Mouse (Mus musculus) heart, adult 2 months (tissue): ENCODE measurements at regions not wholly inside any gene's neighbourhood (a gene's known extent, or its start where the extent isn't known, plus 50 kb on each side); places are given as distances from the start of the nearest gene placed in this dataset.

Experiments
- DNase-seq, 2 experiments: peaks; one replicate each; pipeline ENCODE4 v3.0.0; 2021
- H3K27ac ChIP-seq: fragments of 200-600 bp; 2 replicates; pipeline ENCODE4 v1.8.1; 2022
- H3K27me3 ChIP-seq: fragments of 200-500 bp; 2 replicates; pipeline ENCODE4 v1.6.1; 2012; ENCODE audit warnings: mild to moderate bottlenecking, low read length, inconsistent platforms, mixed read lengths; ENCODE audit not compliant: control insufficient read depth, insufficient read depth
- H3K36me3 ChIP-seq: fragments of 200-500 bp; 2 replicates; pipeline ENCODE4 v1.6.1; 2012; ENCODE audit warnings: low read length, inconsistent platforms; ENCODE audit not compliant: control insufficient read depth, insufficient read depth
- H3K4me1 ChIP-seq: fragments of 200-500 bp; 2 replicates; pipeline ENCODE4 v1.6.1; 2011; ENCODE audit warnings: low read length; ENCODE audit not compliant: control insufficient read depth, insufficient read depth
- H3K4me3 ChIP-seq: fragments of 200-600 bp; 2 replicates; pipeline ENCODE4 v1.8.1; 2022
- H3K79me2 ChIP-seq: fragments of 200-500 bp; replicated peaks from 2 replicates; pipeline ENCODE4 v1.6.1; 2012; ENCODE audit warnings: mild to moderate bottlenecking, inconsistent platforms, low read length, moderate library complexity, mixed read lengths; ENCODE audit not compliant: control insufficient read depth, insufficient read depth
- H3K9ac ChIP-seq: fragments of 200-500 bp; 2 replicates; pipeline ENCODE4 v1.6.1; 2012; ENCODE audit warnings: low read depth, mild to moderate bottlenecking, control low read depth, inconsistent platforms, low read length, mixed read lengths
- CTCF ChIP-seq: fragments of 200-600 bp; IDR thresholded peaks from 2 replicates; pipeline ENCODE4 v1.8.1; 2022; ENCODE audit warnings: antibody characterized with exemption, mild to moderate bottlenecking, moderate library complexity
- EP300 ChIP-seq: fragments of 200-500 bp; IDR thresholded peaks from 2 replicates; pipeline ENCODE4 v1.6.1; 2011; ENCODE audit warnings: low read depth, low read length, control low read depth; ENCODE audit not compliant: insufficient read depth
- POLR2A ChIP-seq: fragments of 200-500 bp; IDR thresholded peaks from 2 replicates; pipeline ENCODE4 v1.6.1; 2011; ENCODE audit warnings: mild to moderate bottlenecking, low read depth, low read length, control low read depth; ENCODE audit not compliant: insufficient read depth
- WGBS: fragments of 180-500 bp; shearing (Covaris S2); methylation state at CpG from one replicate; pipeline ENCODE4 v1.1.7; 2018; 5-methylcytosine and 5-hydroxymethylcytosine counted together
- intact Hi-C: fragments of 180-260 bp; cut with DNase I; formaldehyde crosslinking; loops from one replicate; pipeline ENCODE4 v1.15.1; 2025

GRCm38 (mm10) chr12:42181646-42182045, 695.4 kb upstream of the Lrrn3 start:
- H3K4me1 ChIP-seq = no peaks in the 10 kb centered on the region
- no peaks in the 10 kb centered on the region for H3K36me3 ChIP-seq
- no peaks in the 10 kb centered on the region for H3K79me2 ChIP-seq
- no peak overlapping the region for H3K9ac ChIP-seq
- H3K27ac ChIP-seq = no peak overlapping the region
- DNase-seq = no peak
- H3K27me3 ChIP-seq = no peaks in the 10 kb centered on the region
- intact Hi-C loops = no loop called here
- TF ChIP-seq CTCF (no peak), POLR2A (no peak), EP300 (no peak)
- 42% methylated on average over 1 of the region's 1 CpGs for WGBS
- no peak overlapping the region for H3K4me3 ChIP-seq

- no peaks in the 10 kb centered on the region for H3K4me1 ChIP-seq
- no peak for DNase-seq
- no peak overlapping the region for H3K27ac ChIP-seq
- H3K36me3 ChIP-seq = no peaks in the 10 kb centered on the region
- no peak overlapping the region for H3K9ac ChIP-seq
- WGBS = 58% methylated on average over 1 of the region's 1 CpGs
- no peaks in the 10 kb centered on the region for H3K79me2 ChIP-seq
- no peak overlapping the region for H3K4me3 ChIP-seq
- intact Hi-C loops = no loop called here
- TF ChIP-seq CTCF (no peak), POLR2A (no peak), EP300 (no peak)
- H3K27me3 ChIP-seq = no peaks in the 10 kb centered on the region
Measured at GRCm38 (mm10) chr12:42179947-42180669, 693.9 kb upstream of the Lrrn3 start.

- Histone ChIP-seq H3K27me3 (no peaks in the 10 kb centered on the region), H3K9ac (no peak overlapping the region), H3K27ac (no peak overlapping the region), H3K79me2 (no peaks in the 10 kb centered on the region), H3K4me3 (no peak overlapping the region), H3K36me3 (no peaks in the 10 kb centered on the region), H3K4me1 (no peaks in the 10 kb centered on the region)
- no peak for TF ChIP-seq CTCF
- no peak for TF ChIP-seq POLR2A
- TF ChIP-seq EP300 = no peak
- no peak for DNase-seq
- intact Hi-C loops = no loop called here
- WGBS = 85% methylated on average over 4 of the region's 4 CpGs
Measured at GRCm38 (mm10) chr12:42147971-42148370, 661.7 kb upstream of the Lrrn3 start.

GRCm38 (mm10) chr12:42138694-42139442, 652.6 kb upstream of the Lrrn3 start:
- Histone ChIP-seq H3K4me1 (no peaks in the 10 kb centered on the region), H3K79me2 (no peaks in the 10 kb centered on the region), H3K4me3 (no peak overlapping the region), H3K27me3 (no peaks in the 10 kb centered on the region), H3K27ac (no peak overlapping the region), H3K9ac (no peak overlapping the region), H3K36me3 (no peaks in the 10 kb centered on the region)
- TF ChIP-seq CTCF = no peak
- TF ChIP-seq EP300 = no peak
- no peak for TF ChIP-seq POLR2A
- intact Hi-C loops = no loop called here
- WGBS = 67% methylated on average over 3 of the region's 3 CpGs
- no peak for DNase-seq

- TF ChIP-seq EP300 (no peak), POLR2A (no peak), CTCF (no peak)
- H3K27ac ChIP-seq = no peak overlapping the region
- no peak for DNase-seq
- 70% methylated on average over 5 of the region's 5 CpGs for WGBS
- no peaks in the 10 kb centered on the region for H3K27me3 ChIP-seq
- no peaks in the 10 kb centered on the region for H3K79me2 ChIP-seq
- H3K4me3 ChIP-seq = no peak overlapping the region
- H3K9ac ChIP-seq = no peak overlapping the region
- H3K36me3 ChIP-seq = no peaks in the 10 kb centered on the region
- intact Hi-C loops = no loop called here
- no peaks in the 10 kb centered on the region for H3K4me1 ChIP-seq
Measured at GRCm38 (mm10) chr12:42138177-42138576, 651.9 kb upstream of the Lrrn3 start.

GRCm38 (mm10) chr12:42137764-42138163, 651.5 kb upstream of the Lrrn3 start:
- H3K27ac ChIP-seq = no peak overlapping the region
- H3K4me1 ChIP-seq = no peaks in the 10 kb centered on the region
- no peak overlapping the region for H3K4me3 ChIP-seq
- 37% methylated on average over 5 of the region's 5 CpGs for WGBS
- H3K79me2 ChIP-seq = no peaks in the 10 kb centered on the region
- intact Hi-C loops = no loop called here
- no peak for DNase-seq
- TF ChIP-seq CTCF (no peak), POLR2A (no peak), EP300 (no peak)
- no peaks in the 10 kb centered on the region for H3K27me3 ChIP-seq
- H3K9ac ChIP-seq = no peak overlapping the region
- H3K36me3 ChIP-seq = no peaks in the 10 kb centered on the region
